ENCODE assay signal across 20 mouse cellular contexts in genomic region chr7:109998388-109998787, GRCm38 (mm10). TPM values are rescaled to one million over a fixed set of nuclear protein-coding genes. Genes with fewer than 3 reads are reported as not detected.
DNase-seq lines count a peak whose midpoint lies in the region.
"Had no signal": no experiment of that assay in that cellular context is flagged by ENCODE, and none has a peak within 500 bp of the region (broad histone marks: within the 10 kb centered on the region; RNA-seq: fewer than 3 reads in every experiment).

No protein-coding gene starts in this region.

- intact Hi-C loops in heart, postnatal 25 days (cut with DNase I) = no loop called here

- DNase-seq in heart, adult 11 months = peak; percentile 58
- DNase-seq in heart, postnatal 25 days (ENCODE audit: low spot score) = no peak
- peak; percentile 11 for DNase-seq in ovary, adult 18-20 months (ENCODE audit: low spot score)
- no peak for DNase-seq in ovary, postnatal 36 days (ENCODE audit: low spot score)
- DNase-seq in R1 (ENCODE audit: low read depth, low spot score) = peak; percentile 67
- peak; percentile 45 for DNase-seq in yolk sac, embryonic 10.5 days (ENCODE audit: low spot score)
- DNase-seq in testis, postnatal 14 days (ENCODE audit: low spot score) = no peak
- DNase-seq in urinary bladder, adult 18-20 months (ENCODE audit: low spot score in 2 of 2) = no peak
- DNase-seq: adrenal gland, adult 8-10 months; adrenal gland, postnatal 25 days; cerebellum, adult 11-12 months; cerebellum, adult 8-10 months; cerebellum, postnatal 10 days; cerebellum, postnatal 36 days; embryo, embryonic 11 days; gastrocnemius, postnatal 10 days; gastrocnemius, postnatal 36 days; heart, adult 18-20 months; heart, postnatal 10 days; heart, postnatal 4 days had no signal

RNA-seq across cellular contexts. Expression of gene Tmem41b, which starts 11.7 kb away (rescaled TPM):
- 10 to 100 TPM; 45.8 to 56.8 TPM for total RNA-seq in heart, postnatal 25 days (2021)

RNA-seq across cellular contexts. Expression of gene Ipo7, which starts 19.7 kb away (rescaled TPM):
- total RNA-seq in heart, postnatal 25 days (2021) = 100 to 1,000 TPM in 1 of 2 experiments, 10 to 100 TPM in 1; 98.6 to 101 TPM

RNA-seq across cellular contexts. Expression of gene Dennd5a, which starts 38.1 kb away (rescaled TPM):
- 100 to 1,000 TPM; 144 to 148 TPM for total RNA-seq in heart, postnatal 25 days (2021)

Comparison
In these comparisons a context has a peak if more than half of its experiments do, and no peak if none do; other contexts are left out.
1. DNase-seq: peak in heart, adult 11 months (single experiment), ovary, adult 18-20 months (single experiment), R1 (single experiment) and yolk sac, embryonic 10.5 days (single experiment); none in heart, postnatal 25 days (single experiment), ovary, postnatal 36 days (single experiment), testis, postnatal 14 days (single experiment) and urinary bladder, adult 18-20 months (0 of 2).